Mouse (Mus musculus) heart, adult 9 months (tissue): ENCODE results near the gene Stradb.

Experiments
- DNase-seq, 2 experiments: peaks; one replicate each; pipeline ENCODE4 v3.0.0; 2022; ENCODE audit warnings: low spot score in 2 of 2

The Stradb gene

DNA sequence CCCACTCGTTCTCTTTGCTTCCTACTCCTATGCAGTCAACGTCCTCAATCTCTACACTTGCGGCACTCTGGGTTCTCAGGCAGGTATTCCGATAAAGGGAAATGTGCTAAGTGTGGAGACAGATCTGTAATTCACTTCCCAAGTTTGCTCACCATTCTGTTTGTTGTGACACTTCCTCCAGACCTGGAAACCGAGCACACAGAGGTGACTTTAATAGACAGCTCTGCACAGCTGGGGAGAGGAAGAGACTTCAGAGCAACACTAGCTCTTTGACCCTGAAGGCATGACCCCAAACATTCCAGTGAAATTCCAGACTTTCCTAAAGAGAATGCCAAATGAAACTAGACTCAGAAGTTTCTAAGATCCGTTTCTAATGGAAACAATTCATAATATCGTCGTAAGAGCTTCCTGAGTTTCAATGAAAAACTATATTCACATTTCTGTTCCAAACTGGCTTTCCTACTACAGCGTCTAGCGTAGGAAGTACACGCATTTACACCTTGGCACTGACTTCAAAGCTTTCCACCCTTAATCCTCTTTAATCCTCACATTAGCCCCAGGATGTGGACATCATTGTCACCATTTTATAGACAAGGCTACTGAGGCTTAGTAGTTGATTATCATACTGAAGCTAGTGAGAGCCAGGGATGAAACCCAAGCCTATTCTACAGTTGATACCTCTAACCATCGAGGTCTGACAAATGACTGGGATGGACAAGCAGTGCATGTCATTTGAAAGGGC is 12.0 kb upstream of the Stradb start:
- no peak for DNase-seq

DNA sequence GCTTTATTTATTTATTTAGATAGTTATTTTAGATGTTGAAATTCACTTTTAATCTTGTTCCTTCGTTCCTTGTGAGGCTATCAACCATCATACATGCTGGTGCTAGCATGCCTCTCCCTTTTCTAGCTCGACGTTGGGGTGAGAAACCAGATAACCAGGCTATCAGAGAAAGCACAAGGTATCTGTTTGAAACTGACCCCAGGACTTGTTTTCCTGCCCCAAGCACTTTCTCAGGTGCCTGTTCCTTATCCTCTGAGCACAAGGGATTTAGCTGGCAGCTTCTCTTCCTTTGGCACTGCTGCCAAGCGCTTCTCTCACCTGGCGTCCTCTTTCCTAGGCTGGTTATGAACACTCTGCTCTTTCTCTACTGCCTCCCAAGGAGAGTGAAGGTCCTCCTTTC is 10.9 kb upstream of the Stradb start:
- DNase-seq = no peak

DNA sequence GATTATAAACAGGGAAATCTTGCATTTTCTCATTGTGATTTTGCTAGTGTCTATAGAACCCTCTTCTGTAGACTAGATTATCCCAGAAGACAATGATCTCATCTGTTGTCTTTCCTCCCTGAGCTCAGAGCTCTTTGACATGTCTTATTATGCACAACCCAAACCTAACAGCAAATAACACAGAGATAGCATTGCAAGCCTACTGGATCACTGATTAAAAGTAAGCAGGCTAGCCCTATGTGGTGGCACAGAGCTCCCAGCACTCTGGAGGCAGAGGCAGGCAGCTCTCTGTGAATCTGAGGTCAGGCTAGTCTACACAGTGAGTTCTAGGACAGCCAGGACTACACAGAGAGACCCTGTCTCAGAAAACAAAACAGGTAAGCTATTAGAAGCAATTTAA is 10.5 kb upstream of the Stradb start:
- DNase-seq = no peak

- DNase-seq = no peak
These were observed 5.8 kb upstream of the Stradb start for GRCm38 (mm10) chr1:58967534-58967933.

- no peak for DNase-seq
These were observed 3.3 kb upstream of the Stradb start for GRCm38 (mm10) chr1:58970054-58970453.

GRCm38 (mm10) chr1:58971097-58971496 is 2.2 kb upstream of the Stradb start:
- DNase-seq = no peak

DNA sequence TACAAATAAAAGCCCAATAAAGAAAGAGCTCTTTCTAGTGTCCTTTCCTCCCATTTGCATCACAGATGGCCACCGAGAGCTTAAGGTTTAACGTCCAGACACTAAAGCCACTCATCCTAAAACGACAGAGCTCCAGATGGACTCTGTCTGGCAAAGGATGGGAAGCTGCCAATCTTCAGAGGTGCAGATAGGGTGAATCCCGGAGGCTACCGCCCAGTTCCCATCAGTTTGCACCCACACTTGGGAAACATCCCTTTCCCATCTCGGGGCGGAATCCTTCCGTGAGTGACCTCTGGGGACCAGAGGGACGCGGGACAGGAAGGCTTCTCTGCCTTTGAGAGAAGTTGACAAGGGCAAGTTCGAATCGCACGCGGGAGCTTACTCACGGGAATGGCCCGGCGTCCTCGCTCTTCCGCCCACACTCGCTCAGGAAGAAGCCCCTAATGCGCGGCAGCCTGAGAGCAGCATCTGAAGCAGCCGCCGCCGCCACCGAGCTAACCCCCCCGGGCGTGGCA is 414 bp upstream of the Stradb start:
- no peak for DNase-seq

DNA sequence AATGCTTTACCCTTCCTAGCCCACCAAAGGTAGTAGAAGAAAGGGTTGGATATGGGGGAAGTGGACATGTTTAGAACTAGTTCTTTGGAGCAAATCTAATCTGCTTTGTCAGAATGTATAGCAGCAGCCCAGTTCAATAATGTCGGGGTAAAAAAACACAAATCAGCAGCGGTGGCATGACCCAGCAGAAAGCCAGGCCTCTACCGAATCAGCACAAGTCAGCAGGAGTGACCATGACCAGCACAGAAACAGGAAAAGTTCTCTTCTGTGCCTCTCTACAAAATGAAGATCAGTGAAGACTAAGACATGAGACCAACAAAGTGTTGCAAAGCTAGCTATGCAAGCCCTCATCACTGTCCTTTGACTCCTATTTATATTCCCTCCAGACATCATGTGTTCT is 9.0 kb downstream of the Stradb start:
- no peak for DNase-seq

DNA sequence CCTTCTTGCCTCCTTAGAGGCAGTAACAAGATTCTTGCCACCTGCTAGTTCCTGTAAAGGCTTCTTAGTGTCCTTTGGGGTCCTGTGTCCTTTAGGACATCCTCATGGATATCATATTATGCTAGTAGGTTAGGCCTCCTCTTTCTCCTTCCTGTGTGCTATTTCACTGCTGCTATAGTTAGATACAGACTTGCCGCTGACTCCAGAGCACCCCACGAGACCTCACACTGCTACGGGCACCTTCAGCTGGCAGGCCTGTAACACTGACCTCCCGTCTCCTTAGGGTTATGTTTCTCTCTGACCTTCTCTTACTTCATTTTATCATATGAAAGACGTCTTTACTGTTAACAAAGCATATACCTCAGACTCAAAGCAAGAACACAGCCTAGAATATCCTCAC is 11.3 kb downstream of the Stradb start:
- DNase-seq = no peak

- no peak for DNase-seq
These were observed 19.8 kb downstream of the Stradb start for GRCm38 (mm10) chr1:58993144-58993543.

DNA sequence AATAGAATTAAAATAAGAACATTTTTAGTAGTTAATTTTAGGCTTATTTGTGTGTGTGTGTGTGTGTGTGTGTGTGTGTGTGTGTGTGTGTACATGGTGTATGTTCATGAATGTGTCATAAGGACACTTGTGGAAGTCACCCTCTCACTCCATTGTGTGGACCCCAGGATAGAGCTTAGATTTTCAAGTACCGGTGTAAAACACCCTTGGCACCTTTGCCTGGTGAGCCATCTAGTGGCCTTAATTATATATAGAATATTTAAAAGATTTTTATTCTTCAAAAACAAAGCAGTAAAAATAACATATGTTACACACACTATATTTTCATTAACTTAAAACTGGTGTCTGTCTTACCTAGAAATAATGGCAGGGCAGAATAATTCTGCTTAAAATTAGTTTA is 20.4 kb downstream of the Stradb start:
- DNase-seq = no peak

GRCm38 (mm10) chr1:58995313-58995712 is 22.0 kb downstream of the Stradb start:
- DNase-seq = no peak

- DNase-seq = no peak
These were observed 35.9 kb downstream of the Stradb start for GRCm38 (mm10) chr1:59009250-59009649.

- no peak for DNase-seq
These were observed 48.2 kb downstream of the Stradb start for GRCm38 (mm10) chr1:59021556-59021955.

DNA sequence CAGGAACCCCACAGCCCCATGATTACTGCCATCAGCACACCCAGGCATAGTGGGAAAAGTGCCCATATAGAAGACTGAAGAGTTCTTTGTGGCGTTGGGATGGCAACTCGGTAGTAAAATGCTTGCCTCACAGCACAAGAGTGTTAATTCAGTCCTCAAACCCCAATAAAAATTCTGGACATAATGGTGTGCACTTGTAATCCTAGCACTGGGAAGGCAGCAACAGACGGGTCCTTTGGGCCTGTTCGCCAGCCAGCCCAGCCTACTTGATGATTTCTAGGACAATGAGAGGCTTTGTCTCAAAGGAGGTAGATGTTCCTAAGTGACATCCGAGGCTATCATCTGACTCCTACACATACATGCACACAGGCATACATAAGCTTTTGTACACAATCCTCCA is 64.4 kb downstream of the Stradb start:
- no peak for DNase-seq
